Mouse (Mus musculus): ENCODE measurements around the gene Napsa.

Napsa gene

GRCm38 (mm10) chr7:44538756-44539624 is 33.2 kb upstream of the Napsa start:
- DNase-seq (ENCODE audit: low read depth, low spot score), result no peak

- no peak for DNase-seq (ENCODE audit: low read depth, low spot score)
Observed at GRCm38 (mm10) chr7:44542555-44542954, 29.6 kb upstream of the Napsa start.

- no peak for DNase-seq (ENCODE audit: low read depth, low spot score)
Observed at GRCm38 (mm10) chr7:44543071-44543470, 29.1 kb upstream of the Napsa start.

- no peak for DNase-seq (ENCODE audit: low read depth, low spot score)
Observed at GRCm38 (mm10) chr7:44546274-44546673, 25.9 kb upstream of the Napsa start.

- no peak for DNase-seq (ENCODE audit: low read depth, low spot score)
Observed at GRCm38 (mm10) chr7:44547041-44547440, 25.1 kb upstream of the Napsa start.

GRCm38 (mm10) chr7:44547725-44548124 is 24.5 kb upstream of the Napsa start:
- DNase-seq (ENCODE audit: low read depth, low spot score), result no peak

GRCm38 (mm10) chr7:44548497-44549087 is 23.6 kb upstream of the Napsa start, which contains the start of gene Pold1:
Gene Pold1 (minus strand): TSS chr7:44548849.
- peak; percentile 98 for DNase-seq (ENCODE audit: low read depth, low spot score)

- DNase-seq (ENCODE audit: low read depth, low spot score), result no peak
Observed at GRCm38 (mm10) chr7:44549621-44550408, 22.4 kb upstream of the Napsa start.

GRCm38 (mm10) chr7:44550409-44550678 is 21.8 kb upstream of the Napsa start:
- DNase-seq (ENCODE audit: low read depth, low spot score), result no peak

- no peak for DNase-seq (ENCODE audit: low read depth, low spot score)
Observed at GRCm38 (mm10) chr7:44551301-44551700, 20.9 kb upstream of the Napsa start.

- DNase-seq (ENCODE audit: low read depth, low spot score), result no peak
Observed at GRCm38 (mm10) chr7:44551731-44552130, 20.4 kb upstream of the Napsa start.

GRCm38 (mm10) chr7:44552141-44552908 is 19.9 kb upstream of the Napsa start:
- no peak for DNase-seq (ENCODE audit: low read depth, low spot score)

- DNase-seq (ENCODE audit: low read depth, low spot score), result peak; percentile 42
Observed at GRCm38 (mm10) chr7:44553196-44553764, 18.9 kb upstream of the Napsa start.

GRCm38 (mm10) chr7:44553826-44554225 is 18.4 kb upstream of the Napsa start, which contains the start of gene Nr1h2:
Gene Nr1h2 (minus strand): TSS chr7:44553951.
- peak; percentile 94 for DNase-seq (ENCODE audit: low read depth, low spot score)

- DNase-seq (ENCODE audit: low read depth, low spot score), result no peak
Observed at GRCm38 (mm10) chr7:44557629-44558028, 14.6 kb upstream of the Napsa start.

GRCm38 (mm10) chr7:44560435-44561400 is 11.5 kb upstream of the Napsa start:
- peak; percentile 59 for DNase-seq (ENCODE audit: low read depth, low spot score)

GRCm38 (mm10) chr7:44563284-44563683 is 8.9 kb upstream of the Napsa start:
- no peak for DNase-seq (ENCODE audit: low read depth, low spot score)

GRCm38 (mm10) chr7:44564486-44564885 is 7.7 kb upstream of the Napsa start:
- DNase-seq (ENCODE audit: low read depth, low spot score), result no peak

GRCm38 (mm10) chr7:44565414-44565813 is 6.8 kb upstream of the Napsa start:
- no peak for DNase-seq (ENCODE audit: low read depth, low spot score)

GRCm38 (mm10) chr7:44568803-44569202 is 3.4 kb upstream of the Napsa start:
- no peak for DNase-seq (ENCODE audit: low read depth, low spot score)
